Mouse (Mus musculus) MEL (cell line): ENCODE results near the gene Sema6d. TPM values are rescaled to one million over a fixed set of nuclear protein-coding genes. Genes with fewer than 3 reads are reported as not detected.

Experiments used
- DNase-seq: peaks from one replicate; pipeline ENCODE4 v3.0.0; 2011; ENCODE audit warnings: low read depth, low spot score
- H3K27ac ChIP-seq: 2 replicates; pipeline ENCODE4 v1.5.1; 2012; ENCODE audit warnings: low read depth, mild to moderate bottlenecking, control low read depth, low read length, moderate library complexity; ENCODE audit not compliant: control insufficient read depth
- H3K27me3 ChIP-seq, 2 experiments: fragments of 150-350 bp in 1 of 2; sonication (generic) in 1 of 2; 2 replicates each; pipeline ENCODE4 v1.6.1; 2012; ENCODE audit warnings: low read length in 2 of 2, mild to moderate bottlenecking in 2 of 2, improper control_type of control experiment in 1 of 2, moderate library complexity in 1 of 2; ENCODE audit not compliant: insufficient read depth in 2 of 2, control insufficient read depth in 1 of 2
- H3K36me3 ChIP-seq, 2 experiments: 2 replicates each; pipeline ENCODE4 v1.6.1; 2012 to 2014; ENCODE audit warnings: low read length in 2 of 2, improper control_type of control experiment in 1 of 2, inconsistent platforms in 1 of 2, mild to moderate bottlenecking in 1 of 2; ENCODE audit not compliant: insufficient read depth in 2 of 2, control insufficient read depth in 1 of 2
- H3K4me1 ChIP-seq, 2 experiments: fragments of 150-350 bp in 1 of 2; sonication (generic) in 1 of 2; 2 replicates each; pipeline ENCODE4 v1.6.1; 2012; ENCODE audit warnings: low read length in 2 of 2, improper control_type of control experiment in 1 of 2, mild to moderate bottlenecking in 1 of 2; ENCODE audit not compliant: insufficient read depth in 2 of 2, control insufficient read depth in 1 of 2
- H3K4me3 ChIP-seq, 2 experiments: fragments of 150-350 bp in 1 of 2; sonication (generic) in 1 of 2; 2 replicates each; pipeline ENCODE4 v1.5.1; 2012; ENCODE audit warnings: low read depth in 2 of 2, low read length in 2 of 2, mild to moderate bottlenecking in 2 of 2, moderate library complexity in 2 of 2, control low read depth in 1 of 2, improper control_type of control experiment in 1 of 2; ENCODE audit not compliant: control insufficient read depth in 1 of 2, insufficient read depth in 1 of 2
- H3K79me2 ChIP-seq: 2 replicates; pipeline ENCODE4 v1.6.1; 2012; ENCODE audit warnings: mild to moderate bottlenecking, low read length, moderate library complexity; ENCODE audit not compliant: control insufficient read depth, poor library complexity, insufficient read depth
- H3K9ac ChIP-seq: 2 replicates; pipeline ENCODE4 v1.6.1; 2012; ENCODE audit warnings: low read depth, mild to moderate bottlenecking, control low read depth, low read length, moderate library complexity; ENCODE audit not compliant: control insufficient read depth, poor library complexity, severe bottlenecking
- H3K9me3 ChIP-seq: fragments of 150-350 bp; sonication (generic); replicated peaks from 2 replicates; pipeline ENCODE4 v1.6.1; 2012; ENCODE audit warnings: mild to moderate bottlenecking, low read length, improper control_type of control experiment, moderate library complexity; ENCODE audit not compliant: insufficient read depth
- CHD1 ChIP-seq: IDR thresholded peaks from 2 replicates; pipeline ENCODE4 v1.6.1; 2012; ENCODE audit warnings: low read depth, mild to moderate bottlenecking, inconsistent platforms, low read length, improper control_type of control experiment
- CHD2 ChIP-seq: IDR thresholded peaks from 2 replicates; pipeline ENCODE4 v1.6.1; 2011; ENCODE audit warnings: low read length, improper control_type of control experiment
- EP300 ChIP-seq, 2 experiments: IDR thresholded peaks; 2 replicates each; pipeline ENCODE4 v1.6.1; 2011; ENCODE audit warnings: improper control_type of control experiment in 2 of 2, low read length in 2 of 2, low read depth in 1 of 2, mild to moderate bottlenecking in 1 of 2
- GABPA ChIP-seq: IDR thresholded peaks from 2 replicates; pipeline ENCODE4 v1.6.1; 2012; ENCODE audit warnings: low read depth, mild to moderate bottlenecking, inconsistent platforms, low read length, improper control_type of control experiment, moderate library complexity
- GATA1 ChIP-seq: IDR thresholded peaks from 2 replicates; pipeline ENCODE4 v1.6.1; 2011; ENCODE audit warnings: low read depth, low read length, improper control_type of control experiment
- HCFC1 ChIP-seq: IDR thresholded peaks from 2 replicates; pipeline ENCODE4 v1.6.1; 2012; ENCODE audit warnings: low read depth, mild to moderate bottlenecking, inconsistent platforms, low read length, improper control_type of control experiment, moderate library complexity
- MAZ ChIP-seq: IDR thresholded peaks from 2 replicates; pipeline ENCODE4 v1.6.1; 2012; ENCODE audit warnings: low read depth, mild to moderate bottlenecking, inconsistent platforms, low read length, improper control_type of control experiment
- MEF2A ChIP-seq: IDR thresholded peaks from 2 replicates; pipeline ENCODE4 v1.6.1; 2014; ENCODE audit warnings: low read depth, mild to moderate bottlenecking, inconsistent platforms, low read length, improper control_type of control experiment; ENCODE audit not compliant: poor library complexity, insufficient replicate concordance, severe bottlenecking; ENCODE audit errors: extremely low read depth
- POLR2A ChIP-seq, 2 experiments: IDR thresholded peaks; 2 replicates each; pipeline ENCODE4 v1.6.1; 2011 to 2012; ENCODE audit warnings: low read length in 2 of 2, mild to moderate bottlenecking in 2 of 2, control low read depth in 1 of 2, improper control_type of control experiment in 1 of 2, low read depth in 1 of 2, moderate library complexity in 1 of 2; ENCODE audit not compliant: control insufficient read depth in 1 of 2, insufficient read depth in 1 of 2, poor library complexity in 1 of 2
- POLR2AphosphoS2 ChIP-seq: IDR thresholded peaks from 2 replicates; pipeline ENCODE4 v1.6.1; 2011; ENCODE audit warnings: low read length, improper control_type of control experiment
- RAD21 ChIP-seq: IDR thresholded peaks from 2 replicates; pipeline ENCODE4 v1.6.1; 2011; ENCODE audit warnings: mild to moderate bottlenecking, low read depth, low read length, improper control_type of control experiment
- SMC3 ChIP-seq: IDR thresholded peaks from 2 replicates; pipeline ENCODE4 v1.6.1; 2011; ENCODE audit warnings: low read depth, low read length, improper control_type of control experiment
- TBP ChIP-seq: IDR thresholded peaks from 2 replicates; pipeline ENCODE4 v1.8.0; 2011; ENCODE audit warnings: low read depth, low read length, improper control_type of control experiment
- TCF12 ChIP-seq: IDR thresholded peaks from 2 replicates; pipeline ENCODE4 v1.6.1; 2014; ENCODE audit warnings: low read depth, mild to moderate bottlenecking, inconsistent platforms, low read length, improper control_type of control experiment, moderate library complexity
- UBTF ChIP-seq: IDR thresholded peaks from 2 replicates; pipeline ENCODE4 v1.6.1; 2012; ENCODE audit warnings: low read depth, mild to moderate bottlenecking, inconsistent platforms, low read length, improper control_type of control experiment, moderate library complexity, borderline replicate concordance; ENCODE audit not compliant: insufficient read depth
- USF2 ChIP-seq, 2 experiments: IDR thresholded peaks; 2 replicates each; pipeline ENCODE4 v1.6.1; 2011 to 2012; ENCODE audit warnings: improper control_type of control experiment in 2 of 2, low read length in 2 of 2, borderline replicate concordance in 1 of 2, inconsistent platforms in 1 of 2, low read depth in 1 of 2, mild to moderate bottlenecking in 1 of 2; ENCODE audit not compliant: insufficient read depth in 1 of 2
- ZC3H11A ChIP-seq: IDR thresholded peaks from 2 replicates; pipeline ENCODE4 v1.6.1; 2012; ENCODE audit warnings: low read depth, mild to moderate bottlenecking, inconsistent platforms, low read length, improper control_type of control experiment
- ZMIZ1 ChIP-seq: IDR thresholded peaks from 2 replicates; pipeline ENCODE4 v1.6.1; 2012; ENCODE audit warnings: low read depth, mild to moderate bottlenecking, inconsistent platforms, low read length, improper control_type of control experiment, moderate library complexity
- ZNF384 ChIP-seq: IDR thresholded peaks from 2 replicates; pipeline ENCODE4 v1.6.1; 2012; ENCODE audit warnings: low read depth, mild to moderate bottlenecking, inconsistent platforms, low read length, improper control_type of control experiment
- polyA plus RNA-seq, 2 experiments: library from polyadenylated mRNA; stranded (reverse) in 1 of 2; unstranded in 1 of 2; fragments of >175 nt in 1 of 2; fragments of >200 nt in 1 of 2; gene quantifications; 2 replicates each; pipeline versions ENCODE4 v1.2.1 to v1.2.4; 2012; ENCODE audit warnings: low replicate concordance in 2 of 2, low read depth in 1 of 2; ENCODE audit not compliant: insufficient read length in 2 of 2, insufficient read depth in 1 of 2, missing spikeins in 1 of 2
- total RNA-seq: library from RNA; depleted of rRNA; stranded (reverse); fragments of 300-350 nt; gene quantifications from 2 replicates; pipeline ENCODE4 v1.2.3, GENCODE M21; 2012

Sema6d gene
- total and polyA plus RNA-seq, 3 experiments = not detected

- H3K79me2 ChIP-seq = no peaks in the 10 kb centered on the region
- no peaks in the 10 kb centered on the region for H3K4me1 ChIP-seq
- H3K9ac ChIP-seq = no peak overlapping the region
- no peaks in the 10 kb centered on the region for H3K36me3 ChIP-seq
- no peaks in the 10 kb centered on the region for H3K9me3 ChIP-seq
- H3K27me3 ChIP-seq = no peaks in the 10 kb centered on the region
- no peak overlapping the region for H3K4me3 ChIP-seq
- TF ChIP-seq UBTF (no peak), SMC3 (no peak), POLR2A (IDR thresholded peaks at IDR 0.05; ENCODE audit: control insufficient read depth in 1 of 2, insufficient read depth in 1 of 2, low read depth in 1 of 2, low read length in 2 of 2, poor library complexity in 1 of 2) (no peak), MEF2A (no peak), EP300 (IDR thresholded peaks at IDR 0.05; ENCODE audit: low read depth in 1 of 2, low read length in 2 of 2) (no peak), ZC3H11A (no peak), HCFC1 (no peak), GATA1 (no peak), TCF12 (no peak), TBP (no peak), MAZ (no peak), RAD21 (no peak), ZMIZ1 (no peak), ZNF384 (no peak), CHD2 (no peak), USF2 (IDR thresholded peaks at IDR 0.05; ENCODE audit: borderline replicate concordance in 1 of 2, insufficient read depth in 1 of 2, low read depth in 1 of 2, low read length in 2 of 2) (no peak), CHD1 (no peak), GABPA (no peak), POLR2AphosphoS2 (no peak)
- DNase-seq = no peak
- no peak overlapping the region for H3K27ac ChIP-seq
These were observed 617.1 kb downstream of the Sema6d start for GRCm38 (mm10) chr2:124706896-124707295.
